Mouse (Mus musculus) layer of hippocampus, adult 8-10 months (tissue): Measurements from ENCODE around the gene Shank3. TPM values are rescaled to one million over a fixed set of nuclear protein-coding genes. Genes with fewer than 3 reads are reported as not detected.
A peak's percentile ranks its signal among the peaks of the same experiment; 100 is the strongest.

Experiments used
- DNase-seq, 2 experiments: peaks; one replicate each; pipeline ENCODE4 v3.0.0; 2022; ENCODE audit warnings: low spot score in 2 of 2
- total RNA-seq, 4 experiments: library from RNA; stranded (reverse); gene quantifications; 2 replicates each; pipeline ENCODE4 v1.2.4; 2022

The Shank3 gene
- total RNA-seq, 4 experiments from 2014 or later = 208 to 231 (median 223) TPM

GRCm38 (mm10) chr15:89556401-89557178, 57.2 kb downstream of the Shank3 start:
- DNase-seq = no peak

- DNase-seq = no peak
Observed at GRCm38 (mm10) chr15:89557179-89557995, 58.0 kb downstream of the Shank3 start.

GRCm38 (mm10) chr15:89557996-89558390, 58.6 kb downstream of the Shank3 start:
- no peak for DNase-seq

DNA sequence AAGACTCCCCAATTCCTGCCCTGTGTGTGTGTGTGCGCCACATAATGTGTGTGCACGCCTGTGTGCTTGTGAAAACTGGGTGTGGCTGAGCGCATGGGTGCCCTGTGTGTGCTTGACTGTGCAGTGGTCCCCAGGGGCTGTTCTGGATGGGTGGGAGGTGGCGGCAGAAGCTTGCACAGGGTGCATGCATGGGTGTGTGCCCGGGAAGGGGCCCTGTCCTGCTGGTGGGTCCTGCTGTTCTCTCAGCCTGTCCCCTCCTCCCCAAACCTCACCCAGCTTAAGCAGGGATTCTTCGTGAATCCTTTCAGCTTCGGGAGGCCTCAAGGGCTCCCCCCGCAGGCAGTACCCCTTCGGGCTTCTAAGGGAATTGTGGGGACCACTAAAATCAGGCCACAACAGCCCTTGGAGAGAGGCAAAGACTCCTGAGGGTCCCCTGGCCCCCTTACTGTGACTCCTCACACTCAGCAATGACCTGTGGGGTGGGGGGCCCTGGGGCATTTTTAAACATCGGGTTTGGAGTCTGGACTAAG, 59.8 kb downstream of the Shank3 start:
- DNase-seq = no peak

GRCm38 (mm10) chr15:89568114-89568513, 68.7 kb downstream of the Shank3 start, which contains the start of gene Acr:
Gene Acr (plus strand): TSS chr15:89568326.
- DNase-seq = no peak

GRCm38 (mm10) chr15:89572147-89572546, 72.7 kb downstream of the Shank3 start:
- DNase-seq = no peak

GRCm38 (mm10) chr15:89582494-89582893, 83.1 kb downstream of the Shank3 start:
- DNase-seq = no peak

DNA sequence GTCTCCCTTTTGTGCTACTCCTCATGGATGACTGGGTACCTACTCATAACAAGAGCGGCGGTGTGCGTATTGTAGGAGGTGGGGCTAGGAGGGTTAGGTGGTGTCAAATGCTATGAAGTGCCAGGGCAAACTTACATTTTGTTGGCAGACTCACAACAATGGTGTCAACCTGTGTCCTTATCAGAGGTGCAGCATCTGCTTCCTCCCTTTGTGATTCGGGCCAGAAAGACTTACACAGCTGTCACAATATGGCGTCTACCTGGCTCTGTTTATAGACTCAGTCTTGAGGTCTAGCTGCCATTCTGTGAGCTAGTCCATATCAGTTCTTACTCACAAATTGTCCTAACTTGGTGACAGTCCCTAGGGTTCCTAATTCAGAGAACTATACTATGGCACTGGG, 85.7 kb downstream of the Shank3 start:
- no peak for DNase-seq

- DNase-seq = no peak
Observed at GRCm38 (mm10) chr15:89585631-89586030, 86.2 kb downstream of the Shank3 start.

GRCm38 (mm10) chr15:89589146-89589545, 89.7 kb downstream of the Shank3 start:
- no peak for DNase-seq

- DNase-seq = no peak
Observed at GRCm38 (mm10) chr15:89591317-89591716, 91.9 kb downstream of the Shank3 start.

GRCm38 (mm10) chr15:89591723-89592455, 92.5 kb downstream of the Shank3 start, which contains the start of gene Rabl2:
Gene Rabl2 (minus strand): TSS chr15:89591923.
- peak; percentile 75 to 81 for DNase-seq

- no peak for DNase-seq
Observed at GRCm38 (mm10) chr15:89592548-89592947, 93.1 kb downstream of the Shank3 start.

- DNase-seq = no peak
Observed at GRCm38 (mm10) chr15:89605822-89606570, 106.6 kb downstream of the Shank3 start.

GRCm38 (mm10) chr15:89607480-89607879, 108.1 kb downstream of the Shank3 start:
- DNase-seq = no peak

- DNase-seq = no peak
Observed at GRCm38 (mm10) chr15:89607888-89608287, 108.5 kb downstream of the Shank3 start.
